Mouse (Mus musculus) lung, postnatal 25 days (tissue): Measurements from ENCODE around the gene B9d2.

Experiments
- DNase-seq: peaks from one replicate; pipeline ENCODE4 v3.0.0; 2022; ENCODE audit warnings: low spot score

Gene B9d2

DNA sequence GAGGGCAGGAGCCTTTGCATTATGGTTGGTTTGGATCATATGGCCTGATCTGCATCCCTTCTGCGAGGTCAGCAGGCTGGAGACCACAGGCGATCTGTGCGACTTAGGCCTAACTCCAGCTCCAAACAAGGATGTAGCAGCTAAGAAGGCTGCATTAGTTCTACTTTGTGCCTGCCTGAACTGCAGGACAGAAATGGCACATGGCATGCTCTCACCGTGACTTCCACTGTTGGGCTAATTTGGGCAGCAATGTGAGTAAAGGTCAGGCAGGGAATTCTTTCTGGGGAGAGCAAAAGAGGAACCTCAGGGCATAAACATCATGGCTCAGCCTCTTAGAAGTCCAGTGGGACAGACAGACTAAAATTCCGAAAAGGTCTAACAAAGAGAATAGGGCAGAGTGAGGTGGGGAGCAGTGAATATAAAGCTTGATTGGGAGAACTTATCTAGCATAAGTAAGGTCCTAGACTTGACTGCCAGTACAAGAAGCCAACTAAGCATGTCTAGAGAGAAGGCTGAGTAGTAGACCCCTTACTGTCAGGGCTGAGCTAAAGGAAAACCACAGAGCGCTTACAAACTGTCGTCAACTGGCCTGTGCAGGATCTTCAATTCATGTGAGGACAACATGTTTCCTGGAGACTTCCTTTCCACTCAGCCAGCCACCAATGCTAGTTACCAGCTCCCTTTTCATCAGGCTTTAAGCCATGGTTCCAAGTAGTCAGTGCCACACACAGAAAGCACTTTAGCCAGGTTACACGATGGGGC is 50.9 kb downstream of the B9d2 start:
- no peak for DNase-seq

DNA sequence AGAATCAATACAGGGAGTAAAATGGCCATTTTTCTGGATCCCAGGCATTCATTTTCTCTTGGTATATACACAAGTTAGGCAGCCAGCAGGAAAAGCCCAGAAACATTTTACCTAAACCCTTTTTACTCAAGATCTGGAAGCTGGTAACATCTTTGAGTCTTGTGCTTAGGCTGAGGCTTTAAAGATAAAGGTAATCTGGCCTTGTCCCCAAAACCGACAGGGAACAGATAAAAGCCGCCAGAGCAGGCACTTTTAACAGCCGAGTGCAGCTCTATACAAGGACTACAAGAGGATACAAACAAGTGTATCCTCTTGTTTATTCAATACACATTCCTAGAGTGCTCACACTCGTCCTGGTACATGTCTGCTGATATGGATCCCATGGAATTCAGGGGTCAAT is 54.4 kb downstream of the B9d2 start:
- DNase-seq: no peak
